Mouse (Mus musculus): Measurements from ENCODE around the gene Prkg2. TPM values are rescaled to one million over a fixed set of nuclear protein-coding genes. Genes with fewer than 3 reads are reported as not detected.

Prkg2 gene
- polyA plus RNA-seq, 1 experiment = 5.5 TPM

DNA sequence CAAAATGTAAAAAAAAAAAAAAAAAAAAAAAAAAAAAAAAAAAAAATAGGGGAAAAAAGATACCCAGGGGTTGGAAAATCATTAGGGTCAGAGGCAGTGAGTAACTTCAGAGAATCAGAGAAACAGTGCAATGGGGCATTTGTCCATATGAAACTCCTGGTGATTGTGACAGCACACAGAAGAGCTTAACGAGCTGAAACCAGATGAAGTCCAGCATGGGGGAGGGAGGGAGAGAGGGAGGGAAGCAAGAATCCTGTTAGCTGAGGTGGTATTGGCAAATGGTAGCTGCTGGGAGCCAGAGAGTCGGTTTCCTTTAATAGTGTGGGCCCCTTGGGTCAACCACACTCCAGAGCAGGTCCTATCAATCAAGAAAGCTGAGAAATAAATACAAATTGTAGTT lies 100.5 kb downstream of the Prkg2 start:
- TF ChIP-seq CTCF (IDR thresholded peaks at IDR 0.05; ENCODE audit: insufficient read depth, low read length) (no peak), POLR2A (IDR thresholded peaks at IDR 0.05; ENCODE audit: borderline replicate concordance, extremely low read depth, low read depth, low read length) (no peak)
- Histone ChIP-seq H3K4me1 (ENCODE audit: control insufficient read depth, insufficient read depth, low read length) (no peaks in the 10 kb centered on the region), H3K4me3 (replicated peaks; ENCODE audit: extremely low read depth, low read depth, low read length) (no peak overlapping the region)
- WGBS = 35% methylated on average over 2 of the region's 2 CpGs
- DNase-seq = no peak

DNA sequence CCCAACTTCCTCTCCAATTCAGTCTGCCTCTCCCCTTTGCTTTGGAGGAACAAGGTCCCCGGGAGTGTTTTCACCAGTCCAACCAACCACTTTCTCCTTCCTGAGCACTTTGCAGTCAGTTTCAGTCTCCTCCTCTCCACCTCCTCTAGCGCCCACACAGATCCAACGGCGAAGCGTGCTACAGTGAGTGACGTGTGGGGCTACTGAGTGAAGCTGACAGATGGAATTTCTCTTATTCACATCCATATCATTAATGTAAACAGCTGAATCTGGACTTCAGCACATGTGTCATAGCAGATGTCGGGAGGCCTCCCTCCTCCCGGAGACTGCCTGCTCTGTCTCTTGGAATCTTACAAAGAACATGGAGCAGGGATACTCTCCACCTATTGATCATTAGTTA lies 101.2 kb downstream of the Prkg2 start:
- Histone ChIP-seq H3K4me1 (ENCODE audit: control insufficient read depth, insufficient read depth, low read length) (no peaks in the 10 kb centered on the region), H3K4me3 (replicated peaks; ENCODE audit: extremely low read depth, low read depth, low read length) (no peak overlapping the region)
- DNase-seq = no peak
- WGBS = 31% methylated on average over 8 of the region's 8 CpGs
- no peak for TF ChIP-seq POLR2A (IDR thresholded peaks at IDR 0.05; ENCODE audit: borderline replicate concordance, extremely low read depth, low read depth, low read length)
- TF ChIP-seq CTCF (IDR thresholded peaks at IDR 0.05; ENCODE audit: insufficient read depth, low read length) = no peak

DNA sequence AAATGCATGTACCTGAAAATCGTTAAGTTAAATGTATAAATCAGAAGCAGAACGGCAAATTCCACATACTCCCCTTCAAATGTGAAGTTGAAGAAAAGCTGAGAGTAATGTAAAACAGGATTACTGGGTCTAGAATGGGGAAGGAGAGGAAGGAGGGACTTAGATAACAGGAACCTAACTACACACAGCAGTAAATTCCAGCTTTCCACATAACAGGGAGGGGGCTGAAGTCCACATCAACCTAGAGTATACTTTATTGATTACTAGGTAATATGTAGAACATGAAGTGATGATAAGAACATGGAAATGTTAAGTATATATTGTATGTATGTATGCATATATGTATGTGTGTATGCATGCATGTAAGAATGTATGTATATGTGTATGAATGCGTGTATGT lies 114.2 kb downstream of the Prkg2 start:
- WGBS = 87% methylated on average over 3 of the region's 3 CpGs
- TF ChIP-seq CTCF (IDR thresholded peaks at IDR 0.05; ENCODE audit: insufficient read depth, low read length) = no peak
- no peak for TF ChIP-seq POLR2A (IDR thresholded peaks at IDR 0.05; ENCODE audit: borderline replicate concordance, extremely low read depth, low read depth, low read length)
- no peak for DNase-seq

DNA sequence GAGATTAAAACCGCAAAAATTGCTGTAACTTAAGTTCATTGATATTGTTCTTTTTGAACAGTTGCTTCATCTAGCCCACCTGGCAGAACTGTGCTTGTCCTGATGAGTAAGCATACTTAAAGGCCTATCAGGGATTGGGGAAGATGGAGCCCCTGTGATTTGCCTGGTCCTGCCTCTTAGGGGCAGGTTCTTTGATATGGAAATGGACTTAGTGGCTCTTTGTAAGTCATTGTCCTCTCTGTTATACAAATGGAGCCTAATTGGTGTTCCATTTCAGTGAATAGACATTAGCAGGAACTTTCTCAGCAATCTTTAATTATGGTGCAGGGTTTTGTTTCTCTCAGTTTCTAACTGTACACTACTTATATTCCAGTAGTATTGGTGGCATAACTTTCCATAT lies 115.5 kb downstream of the Prkg2 start:
- 81% methylated on average over 1 of the region's 1 CpGs for WGBS
- no peak for DNase-seq
- Histone ChIP-seq H3K4me3 (replicated peaks; ENCODE audit: extremely low read depth, low read depth, low read length) (no peak overlapping the region), H3K4me1 (ENCODE audit: control insufficient read depth, insufficient read depth, low read length) (no peaks in the 10 kb centered on the region)
- TF ChIP-seq CTCF (IDR thresholded peaks at IDR 0.05; ENCODE audit: insufficient read depth, low read length) = no peak
- no peak for TF ChIP-seq POLR2A (IDR thresholded peaks at IDR 0.05; ENCODE audit: borderline replicate concordance, extremely low read depth, low read depth, low read length)

More for the DNA sequence above, 114.2 kb downstream of the Prkg2 start:
- H3K4me3 ChIP-seq (replicated peaks; ENCODE audit: extremely low read depth, low read depth, low read length) = no peak overlapping the region
- no peaks in the 10 kb centered on the region for H3K4me1 ChIP-seq (ENCODE audit: control insufficient read depth, insufficient read depth, low read length)

DNA sequence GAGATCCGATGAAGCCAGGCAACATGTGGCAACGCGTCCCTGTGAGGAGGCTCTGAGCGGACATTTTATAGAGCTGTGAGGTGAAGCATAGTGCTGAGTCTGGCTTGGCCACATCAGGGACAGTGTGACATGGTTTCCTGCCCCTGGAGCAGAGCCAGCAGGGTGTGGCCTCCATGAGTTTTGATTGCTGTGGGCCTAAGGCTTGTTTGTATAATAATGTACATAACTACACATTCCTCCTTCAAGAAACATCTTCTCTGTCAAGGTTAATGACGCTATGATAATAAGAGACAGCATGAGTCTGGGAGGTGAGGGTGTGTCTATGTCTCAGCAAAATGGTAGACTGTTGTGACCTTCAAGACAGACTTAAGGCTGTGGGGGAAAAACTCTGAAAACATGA lies 118.4 kb downstream of the Prkg2 start:
- no peaks in the 10 kb centered on the region for H3K4me1 ChIP-seq (ENCODE audit: control insufficient read depth, insufficient read depth, low read length)
- no peak overlapping the region for H3K4me3 ChIP-seq (replicated peaks; ENCODE audit: extremely low read depth, low read depth, low read length)
- WGBS = 86% methylated on average over 5 of the region's 5 CpGs
- no peak for DNase-seq
- TF ChIP-seq CTCF (IDR thresholded peaks at IDR 0.05; ENCODE audit: insufficient read depth, low read length) = no peak

DNA sequence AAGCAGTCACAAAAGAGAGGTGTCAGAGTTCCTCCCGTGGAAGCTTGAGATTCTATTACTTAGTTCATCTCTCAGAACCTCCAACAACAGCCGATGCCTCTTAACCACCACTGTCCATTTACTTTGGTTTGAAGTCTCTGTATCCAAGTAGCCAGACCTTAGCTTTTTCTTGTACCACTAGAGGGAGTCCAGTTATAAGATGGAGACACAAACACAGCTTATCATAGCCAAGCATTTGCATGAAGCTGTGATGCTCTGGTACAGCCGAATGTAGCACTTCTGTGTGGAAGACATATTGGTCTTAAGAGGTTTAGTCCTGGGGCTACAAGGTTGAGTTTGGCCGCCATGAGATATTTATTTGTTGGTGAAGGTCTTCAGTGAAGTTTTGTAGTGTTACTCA lies 134.8 kb downstream of the Prkg2 start:
- DNase-seq = no peak
- Histone ChIP-seq H3K4me1 (ENCODE audit: control insufficient read depth, insufficient read depth, low read length) (no peaks in the 10 kb centered on the region), H3K4me3 (replicated peaks; ENCODE audit: extremely low read depth, low read depth, low read length) (no peak overlapping the region)
- 55% methylated on average over 4 of the region's 4 CpGs for WGBS
- TF ChIP-seq CTCF (IDR thresholded peaks at IDR 0.05; ENCODE audit: insufficient read depth, low read length) (no peak), POLR2A (IDR thresholded peaks at IDR 0.05; ENCODE audit: borderline replicate concordance, extremely low read depth, low read depth, low read length) (no peak)

DNA sequence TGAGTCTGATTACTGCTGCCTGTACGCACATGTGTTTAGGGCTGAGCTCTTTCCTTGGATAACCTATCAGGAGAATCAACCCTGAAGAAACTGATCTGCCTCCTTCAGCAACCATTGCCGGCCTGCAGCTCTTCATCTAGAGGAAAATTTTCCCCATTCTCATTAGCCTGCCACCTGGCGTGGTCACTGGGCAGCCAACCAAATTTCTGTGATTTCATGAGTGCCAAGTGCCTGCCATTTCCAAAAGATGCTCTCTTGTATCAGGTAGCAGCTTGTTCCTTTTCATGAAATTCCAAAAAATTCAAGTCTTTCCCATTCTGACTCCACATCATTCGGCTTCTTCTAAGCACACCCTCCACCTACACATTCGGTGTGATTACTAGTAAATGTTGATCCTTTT lies 136.2 kb downstream of the Prkg2 start:
- no peak for DNase-seq
- 79% methylated on average over 5 of the region's 5 CpGs for WGBS

DNA sequence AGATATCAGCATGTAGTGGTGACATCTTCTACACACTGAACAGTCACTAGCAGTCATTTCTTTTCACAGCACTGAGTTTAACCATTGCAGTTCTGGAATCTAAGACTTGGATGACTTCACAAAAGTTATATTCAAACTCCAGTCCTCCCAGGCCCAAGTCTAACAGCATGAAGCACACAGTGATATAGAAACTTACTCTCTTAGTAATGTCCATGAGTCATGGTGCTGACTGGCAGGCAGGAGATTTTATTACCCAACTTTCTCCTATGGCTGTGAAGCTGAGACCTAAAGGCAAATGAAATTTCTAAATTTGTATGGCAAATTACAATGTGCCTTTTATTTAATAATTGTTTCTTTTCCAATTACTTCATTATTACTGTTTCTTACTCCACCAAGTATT lies 139.2 kb downstream of the Prkg2 start:
- no peaks in the 10 kb centered on the region for H3K4me1 ChIP-seq (ENCODE audit: control insufficient read depth, insufficient read depth, low read length)
- DNase-seq = no peak
- TF ChIP-seq CTCF (IDR thresholded peaks at IDR 0.05; ENCODE audit: insufficient read depth, low read length) (no peak), POLR2A (IDR thresholded peaks at IDR 0.05; ENCODE audit: borderline replicate concordance, extremely low read depth, low read depth, low read length) (no peak)
- H3K4me3 ChIP-seq (replicated peaks; ENCODE audit: extremely low read depth, low read depth, low read length) = no peak overlapping the region

More for the DNA sequence above, 136.2 kb downstream of the Prkg2 start:
- no peak overlapping the region for H3K4me3 ChIP-seq (replicated peaks; ENCODE audit: extremely low read depth, low read depth, low read length)
- H3K4me1 ChIP-seq (ENCODE audit: control insufficient read depth, insufficient read depth, low read length) = no peaks in the 10 kb centered on the region
- no peak for TF ChIP-seq CTCF (IDR thresholded peaks at IDR 0.05; ENCODE audit: insufficient read depth, low read length)
- TF ChIP-seq POLR2A (IDR thresholded peaks at IDR 0.05; ENCODE audit: borderline replicate concordance, extremely low read depth, low read depth, low read length) = no peak

DNA sequence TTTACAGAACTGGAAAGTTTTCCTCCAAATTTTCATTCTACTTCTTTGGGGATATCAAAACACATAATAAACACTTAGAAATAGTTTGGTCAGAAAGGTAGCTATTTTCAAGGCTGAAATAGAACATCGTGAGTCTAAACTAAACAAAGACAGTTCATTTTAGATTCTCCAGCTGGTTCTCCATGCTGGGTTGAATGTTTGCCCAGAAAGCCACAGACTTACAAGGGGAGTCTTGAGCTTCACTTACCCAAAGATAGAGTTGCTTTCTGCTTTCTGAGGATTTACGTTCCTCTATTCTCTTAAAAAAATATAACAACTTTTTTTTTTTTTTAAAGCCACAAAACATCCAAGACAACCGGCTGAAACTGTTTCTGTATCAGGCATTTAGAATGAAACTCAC lies 142.9 kb downstream of the Prkg2 start:
- Histone ChIP-seq H3K4me3 (replicated peaks; ENCODE audit: extremely low read depth, low read depth, low read length) (no peak overlapping the region), H3K4me1 (ENCODE audit: control insufficient read depth, insufficient read depth, low read length) (no peaks in the 10 kb centered on the region)
- TF ChIP-seq POLR2A (IDR thresholded peaks at IDR 0.05; ENCODE audit: borderline replicate concordance, extremely low read depth, low read depth, low read length) (no peak), CTCF (IDR thresholded peaks at IDR 0.05; ENCODE audit: insufficient read depth, low read length) (no peak)
- DNase-seq = no peak
- WGBS = 56% methylated on average over 3 of the region's 3 CpGs

DNA sequence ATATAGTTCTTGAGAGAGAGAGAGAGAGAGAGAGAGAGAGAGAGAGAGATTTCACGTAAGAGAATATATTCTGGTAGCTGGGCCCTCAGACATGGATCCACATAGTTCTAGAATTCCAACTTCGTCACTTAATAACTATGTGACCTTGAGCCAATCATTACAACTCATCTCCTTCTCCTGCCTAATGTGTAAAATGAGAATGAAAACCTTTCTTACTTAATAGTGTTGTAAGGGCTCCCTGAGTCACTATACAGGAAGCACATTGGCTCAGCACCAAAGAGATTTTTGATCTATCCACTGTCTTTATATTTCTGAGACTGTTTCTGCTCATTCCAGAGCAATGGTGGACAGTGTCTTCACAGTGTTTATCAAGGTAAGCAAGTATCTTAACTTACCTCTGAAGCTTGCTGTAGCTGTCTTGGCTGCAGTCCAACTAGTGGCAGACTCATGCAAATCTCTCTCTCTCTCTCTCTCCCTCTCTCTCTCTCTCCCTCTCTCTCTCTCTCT lies 146.6 kb downstream of the Prkg2 start:
- WGBS = 52% methylated on average over 2 of the region's 2 CpGs
- no peak for TF ChIP-seq CTCF (IDR thresholded peaks at IDR 0.05; ENCODE audit: insufficient read depth, low read length)
- TF ChIP-seq POLR2A (IDR thresholded peaks at IDR 0.05; ENCODE audit: borderline replicate concordance, extremely low read depth, low read depth, low read length) = no peak
- DNase-seq = no peak
- H3K4me1 ChIP-seq (ENCODE audit: control insufficient read depth, insufficient read depth, low read length) = no peaks in the 10 kb centered on the region
- H3K4me3 ChIP-seq (replicated peaks; ENCODE audit: extremely low read depth, low read depth, low read length) = no peak overlapping the region

Measured in lung, adult 2 months (tissue).